Mouse (Mus musculus) regulatory T cell (primary cell): ENCODE results near the gene Plcl1.

Experiments
- in situ Hi-C: fragments of 300-600 bp; cut with MboI, MseI; formaldehyde crosslinking; loops from one replicate; pipeline ENCODE4 v1.15.1; 2025; ENCODE audit warnings: high pct_unique_total_duplicates

Gene Plcl1

GRCm38 (mm10) chr1:55701601-55702000 lies 295.9 kb downstream of the Plcl1 start:
- in situ Hi-C loops = no loop called here

GRCm38 (mm10) chr1:55702106-55702505 lies 296.4 kb downstream of the Plcl1 start:
- in situ Hi-C loops = no loop called here

- in situ Hi-C loops = no loop called here
These were observed 299.0 kb downstream of the Plcl1 start for GRCm38 (mm10) chr1:55704707-55705106.

GRCm38 (mm10) chr1:55705173-55705572 lies 299.5 kb downstream of the Plcl1 start:
- in situ Hi-C loops = no loop called here

GRCm38 (mm10) chr1:55705756-55706155 lies 300.0 kb downstream of the Plcl1 start:
- in situ Hi-C loops = no loop called here

- in situ Hi-C loops = no loop called here
These were observed 301.2 kb downstream of the Plcl1 start for GRCm38 (mm10) chr1:55706933-55707332.

- in situ Hi-C loops = no loop called here
These were observed 311.6 kb downstream of the Plcl1 start for GRCm38 (mm10) chr1:55717283-55717803.

- in situ Hi-C loops = no loop called here
These were observed 319.7 kb downstream of the Plcl1 start for GRCm38 (mm10) chr1:55725428-55725827.

GRCm38 (mm10) chr1:55729332-55729731 lies 323.6 kb downstream of the Plcl1 start:
- in situ Hi-C loops = no loop called here

- in situ Hi-C loops = no loop called here
These were observed 327.2 kb downstream of the Plcl1 start for GRCm38 (mm10) chr1:55732951-55733350.

- in situ Hi-C loops = loop anchor here (5.0 kb wide), 1 partner anchor 334 kb away; no protein-coding TSS in a partner anchor
These were observed 330.5 kb downstream of the Plcl1 start for GRCm38 (mm10) chr1:55736054-55736740.

- in situ Hi-C loops = loop anchor here (5.0 kb wide), 1 partner anchor 335 kb away; no protein-coding TSS in a partner anchor
These were observed 331.1 kb downstream of the Plcl1 start for GRCm38 (mm10) chr1:55736762-55737288.

- in situ Hi-C loops = loop anchor here (5.0 kb wide), 1 partner anchor 337 kb away; no protein-coding TSS in a partner anchor
These were observed 333.1 kb downstream of the Plcl1 start for GRCm38 (mm10) chr1:55738746-55739365.

- in situ Hi-C loops = loop anchor here (10.0 kb wide), 1 partner anchor 1377 kb away; no protein-coding TSS in a partner anchor
These were observed 336.2 kb downstream of the Plcl1 start for GRCm38 (mm10) chr1:55741885-55742284.

GRCm38 (mm10) chr1:55748516-55748915 lies 342.8 kb downstream of the Plcl1 start:
- in situ Hi-C loops = loop anchor here (10.0 kb wide), 1 partner anchor 1384 kb away; no protein-coding TSS in a partner anchor

GRCm38 (mm10) chr1:55749770-55750169 lies 344.0 kb downstream of the Plcl1 start:
- in situ Hi-C loops = loop anchor here (10.0 kb wide), 1 partner anchor 1385 kb away; no protein-coding TSS in a partner anchor

- in situ Hi-C loops = no loop called here
These were observed 350.0 kb downstream of the Plcl1 start for GRCm38 (mm10) chr1:55755742-55756141.

GRCm38 (mm10) chr1:55762284-55762683 lies 356.6 kb downstream of the Plcl1 start:
- in situ Hi-C loops = no loop called here

GRCm38 (mm10) chr1:55763171-55763570 lies 357.4 kb downstream of the Plcl1 start:
- in situ Hi-C loops = no loop called here

- in situ Hi-C loops = no loop called here
These were observed 361.0 kb downstream of the Plcl1 start for GRCm38 (mm10) chr1:55766743-55767142.

- in situ Hi-C loops = no loop called here
These were observed 364.5 kb downstream of the Plcl1 start for GRCm38 (mm10) chr1:55770072-55770785.

GRCm38 (mm10) chr1:55792817-55793216 lies 387.1 kb downstream of the Plcl1 start:
- in situ Hi-C loops = no loop called here
